Mouse (Mus musculus) adrenal gland (tissue): Measurements from ENCODE around the gene Cdk5rap1.
"Not testable (repeated sequence)": the region's sequence is repeated elsewhere in the genome, so short reads cannot be mapped to it uniquely, and the experiment has no call there.

Experiments
- intact Hi-C: fragments of 180-260 bp; cut with DNase I; formaldehyde crosslinking; loops from one replicate; pipeline ENCODE4 v1.15.1; 2025

The Cdk5rap1 gene

GRCm38 (mm10) chr2:154379103-154379502, 6.3 kb upstream of the Cdk5rap1 start:
- intact Hi-C loops, result loop anchor here (10.0 kb wide), 1 partner anchor 164 kb away; no protein-coding TSS in a partner anchor

GRCm38 (mm10) chr2:154374807-154375601, 2.2 kb upstream of the Cdk5rap1 start:
- intact Hi-C loops, result loop anchor here (10.0 kb wide), 1 partner anchor 160 kb away; no protein-coding TSS in a partner anchor

- intact Hi-C loops, result loop anchor here (10.0 kb wide), 1 partner anchor 159 kb away; no protein-coding TSS in a partner anchor
Observed at GRCm38 (mm10) chr2:154373961-154374632, 1.3 kb upstream of the Cdk5rap1 start.

DNA sequence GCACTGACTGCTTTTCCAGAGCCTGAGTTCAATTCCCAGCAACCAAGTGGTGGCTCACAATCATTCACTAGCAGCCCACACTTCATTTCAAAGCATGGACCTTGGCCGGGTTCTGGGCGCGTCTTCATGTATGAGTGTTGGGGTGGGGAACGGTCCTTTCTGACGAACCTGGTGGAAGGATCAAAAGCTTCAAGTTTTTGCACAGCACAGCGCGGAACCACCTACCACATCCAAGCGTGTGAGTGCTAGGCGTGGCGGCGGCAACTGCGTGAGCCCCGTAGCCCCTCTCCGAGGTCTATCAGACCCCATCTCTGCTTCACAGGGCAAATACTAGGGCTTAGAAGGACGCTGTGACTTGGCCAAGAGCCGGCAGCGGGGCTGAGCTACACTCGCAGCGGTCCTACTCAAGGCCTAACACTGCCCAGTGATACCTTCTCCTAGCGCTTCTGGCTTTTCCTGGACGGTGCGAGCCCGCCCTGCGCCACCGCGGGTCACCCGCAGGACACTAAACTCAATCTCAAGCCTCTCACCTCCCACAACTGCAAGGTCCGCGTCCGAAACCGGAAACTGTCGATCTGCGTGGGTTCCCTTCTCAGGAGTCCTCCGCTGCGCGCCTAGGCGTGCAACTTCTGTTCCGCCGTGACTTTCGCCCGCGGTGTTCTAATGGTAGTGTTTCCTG, 520 bp downstream of the Cdk5rap1 start:
- intact Hi-C loops, result loop anchor here (10.0 kb wide), 1 partner anchor 157 kb away; no protein-coding TSS in a partner anchor

GRCm38 (mm10) chr2:154367510-154367909, 5.3 kb downstream of the Cdk5rap1 start:
- intact Hi-C loops, result no loop called here

GRCm38 (mm10) chr2:154354000-154354425, 18.8 kb downstream of the Cdk5rap1 start:
- intact Hi-C loops, result not testable (repeated sequence)

DNA sequence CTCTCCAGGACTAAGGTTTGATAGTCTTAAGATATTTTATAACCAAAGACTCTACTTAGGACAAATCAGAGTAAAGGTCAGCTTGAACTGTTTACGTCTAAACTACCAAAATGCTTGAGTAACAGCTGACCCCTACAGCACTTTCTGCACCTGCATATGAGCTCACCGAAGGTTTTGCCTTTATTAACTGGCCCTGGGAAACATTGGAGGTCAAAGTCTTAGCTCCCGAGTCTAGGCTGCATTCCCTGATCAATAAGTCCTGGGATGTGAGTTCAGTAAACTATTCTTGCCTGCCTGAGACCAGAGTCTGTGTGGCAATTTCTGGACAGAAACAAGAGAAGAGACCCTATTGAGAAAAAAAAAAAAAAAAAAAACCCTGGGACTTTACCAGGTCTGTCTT, 24.7 kb downstream of the Cdk5rap1 start:
- intact Hi-C loops, result no loop called here

GRCm38 (mm10) chr2:154339356-154339755, 33.5 kb downstream of the Cdk5rap1 start:
- intact Hi-C loops, result no loop called here

DNA sequence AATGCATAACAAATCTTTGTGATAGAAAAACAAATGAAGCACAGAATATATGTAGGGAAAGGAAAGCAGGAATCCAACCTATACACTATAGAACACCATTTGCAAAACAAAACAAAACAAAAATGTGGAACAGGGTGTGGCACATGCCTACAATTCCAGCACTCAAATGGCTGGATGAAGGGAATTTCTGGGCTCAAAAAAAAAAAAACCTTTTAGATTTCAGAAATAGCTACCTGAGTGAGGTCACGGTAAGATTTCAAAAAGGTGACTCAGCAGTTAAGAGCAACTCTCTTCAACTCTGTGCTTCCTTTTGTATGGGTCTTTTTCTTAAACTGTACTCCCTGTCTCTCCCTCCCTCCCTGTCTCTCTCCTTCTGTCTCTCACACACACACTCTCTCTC, 34.6 kb downstream of the Cdk5rap1 start:
- intact Hi-C loops, result no loop called here

DNA sequence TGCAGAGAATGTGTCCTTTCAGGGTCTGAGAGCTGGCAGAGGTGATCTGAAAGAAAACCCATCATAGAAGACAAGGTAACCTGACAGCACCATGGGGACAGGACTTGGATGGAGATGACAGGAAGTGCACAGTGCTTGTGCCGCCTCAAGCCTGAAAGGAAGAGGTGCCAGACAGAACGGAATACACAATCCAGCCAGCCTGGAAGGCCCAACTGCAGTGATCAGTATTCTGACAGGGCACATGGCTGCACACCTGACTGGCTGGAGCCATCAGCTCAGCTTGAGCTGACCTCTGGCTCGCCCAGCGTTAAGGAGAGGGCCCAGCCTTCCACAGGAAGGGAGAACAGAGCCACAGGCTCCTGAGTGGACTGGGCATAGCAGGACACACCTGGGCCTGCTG, 37.2 kb downstream of the Cdk5rap1 start:
- intact Hi-C loops, result no loop called here

DNA sequence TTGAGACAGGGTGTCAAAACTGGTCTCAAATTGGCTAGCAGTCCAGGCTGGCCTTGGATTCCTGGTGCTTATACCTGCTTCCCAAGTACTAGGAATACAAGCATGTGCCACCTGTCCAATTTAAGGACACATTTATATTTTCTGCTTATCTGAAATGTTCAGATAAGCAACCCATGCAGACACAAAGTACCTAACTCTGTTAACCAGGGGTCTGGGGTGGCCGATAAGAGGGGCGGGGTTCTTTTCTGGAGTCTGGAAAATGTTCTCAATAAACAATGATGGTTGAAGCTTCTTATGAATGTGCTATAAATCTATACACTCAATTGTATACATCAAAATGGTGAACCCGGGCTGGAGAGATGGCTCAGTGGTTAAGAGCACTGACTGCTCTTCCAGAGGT, 46.0 kb downstream of the Cdk5rap1 start:
- intact Hi-C loops, result no loop called here

DNA sequence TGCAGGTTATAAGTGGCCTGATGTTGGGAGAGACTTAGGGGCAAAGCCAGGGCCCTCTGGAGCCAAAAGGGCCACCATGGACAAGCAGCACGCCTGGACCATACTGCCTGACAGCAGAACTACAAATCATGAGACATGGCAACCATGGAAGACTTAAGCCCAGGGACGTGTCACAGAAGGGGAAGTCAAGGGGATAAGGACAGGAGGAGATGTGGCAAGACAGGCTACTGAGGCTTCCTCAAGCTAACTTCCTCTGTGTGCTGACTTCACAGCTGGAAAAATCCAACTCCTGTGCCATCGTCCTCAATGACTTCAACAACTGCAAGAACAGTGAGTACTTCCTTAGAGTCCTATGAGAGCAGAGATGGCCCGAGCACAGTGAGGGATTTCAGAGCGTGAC, 59.0 kb downstream of the Cdk5rap1 start:
- intact Hi-C loops, result not testable (repeated sequence)

DNA sequence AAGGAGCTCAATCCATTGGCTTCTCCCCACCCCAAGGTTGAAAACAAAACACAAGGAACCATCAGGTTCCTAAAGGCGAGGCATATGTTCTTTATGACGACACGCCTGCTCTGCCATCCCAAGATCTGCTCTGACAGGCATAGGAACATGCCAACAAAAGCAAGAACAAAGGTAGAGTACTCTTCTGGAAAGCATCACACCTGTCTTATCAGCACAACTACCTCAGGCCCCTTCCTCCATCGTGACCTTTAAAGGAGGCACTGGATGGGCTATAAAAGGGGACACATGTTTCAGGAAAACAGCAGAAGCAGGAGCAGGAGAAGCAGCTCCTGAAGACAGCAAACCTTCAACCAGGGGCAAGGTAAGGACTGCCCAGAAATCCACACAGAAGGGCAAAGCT, 65.9 kb downstream of the Cdk5rap1 start, which contains the start of gene Bpifb9b:
Gene Bpifb9b (plus strand): TSS at position 301 of the 400 bp plus-strand sequence.
- intact Hi-C loops, result not testable (repeated sequence)

GRCm38 (mm10) chr2:154304604-154305003, 68.2 kb downstream of the Cdk5rap1 start:
- intact Hi-C loops, result not testable (repeated sequence)

DNA sequence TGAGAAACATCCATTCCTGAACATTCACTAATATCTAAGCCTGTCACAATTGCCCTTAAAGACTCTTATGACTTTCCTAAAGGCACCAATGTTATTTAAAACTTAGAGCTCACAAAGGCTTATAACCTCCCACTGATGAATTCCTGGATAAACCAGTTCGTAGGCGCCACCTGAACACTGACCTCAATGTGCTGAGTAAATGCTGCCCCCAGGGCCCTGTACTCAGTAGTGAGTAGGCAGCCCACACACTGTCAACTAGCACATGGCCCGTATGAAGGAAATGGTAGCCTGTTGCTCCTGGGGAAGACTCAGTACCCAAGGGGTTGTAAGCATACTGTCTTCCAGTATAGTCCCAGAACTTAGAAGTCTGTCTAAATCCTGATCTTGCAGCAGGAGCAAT, 71.0 kb downstream of the Cdk5rap1 start:
- intact Hi-C loops, result no loop called here

DNA sequence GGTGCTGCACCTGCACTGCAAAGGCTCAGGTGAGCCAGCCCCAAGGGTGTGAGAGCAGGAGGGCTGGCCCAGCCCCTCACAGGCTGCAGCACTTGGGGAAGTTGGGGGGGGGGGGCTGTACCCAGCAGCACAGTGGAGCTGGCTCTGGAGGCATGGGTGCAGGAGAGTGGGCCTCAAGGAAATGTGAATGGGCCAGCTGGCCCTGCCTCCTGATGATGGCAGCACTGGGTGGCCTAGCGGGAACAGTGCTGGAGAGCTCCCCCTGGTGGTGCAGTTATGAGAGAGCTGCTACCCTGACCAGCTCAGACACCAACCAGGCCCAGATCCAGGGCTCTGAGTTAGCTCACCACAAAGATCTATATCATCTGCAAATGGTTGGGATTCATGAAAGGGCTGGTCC, 72.3 kb downstream of the Cdk5rap1 start:
- intact Hi-C loops, result no loop called here

DNA sequence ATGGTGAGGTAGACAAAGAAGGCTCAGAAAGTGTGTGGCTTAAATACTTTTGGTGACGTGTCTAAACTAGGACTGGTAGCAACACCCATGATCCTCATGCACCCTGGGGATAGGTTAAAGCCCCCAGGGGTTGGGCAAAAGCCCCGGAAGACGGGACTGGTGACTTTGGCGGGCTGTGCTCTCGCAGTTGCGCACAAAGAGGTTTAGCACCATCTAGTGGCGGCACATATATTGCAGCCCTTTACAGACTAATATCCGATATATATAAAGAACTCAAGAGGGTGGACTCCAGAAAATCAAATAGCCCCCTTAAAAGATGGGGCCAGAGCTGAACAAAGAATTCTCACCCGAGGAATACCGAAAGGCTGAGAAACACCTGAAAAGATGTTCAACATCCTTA, 78.1 kb downstream of the Cdk5rap1 start:
- intact Hi-C loops, result not testable (repeated sequence)

- intact Hi-C loops, result loop anchor here (2.0 kb wide), 1 partner anchor 78 kb away; no protein-coding TSS in a partner anchor
Observed at GRCm38 (mm10) chr2:154292833-154293232, 80.0 kb downstream of the Cdk5rap1 start.

GRCm38 (mm10) chr2:154291866-154292265, 80.9 kb downstream of the Cdk5rap1 start:
- intact Hi-C loops, result loop anchor here (2.0 kb wide), 1 partner anchor 77 kb away; no protein-coding TSS in a partner anchor
